Mouse (Mus musculus) E14TG2a.4 (cell line): Measurements from ENCODE around the gene Camk1g.

Experiments used
- CTCF ChIP-seq: conservative IDR thresholded peaks from 2 replicates; pipeline ENCODE4 v1.5.1; 2014; ENCODE audit warnings: low read length
- NANOG ChIP-seq: IDR thresholded peaks from 2 replicates; pipeline ENCODE4 v1.6.1; 2014; ENCODE audit warnings: borderline replicate concordance, low read length, mixed read lengths

DNA sequence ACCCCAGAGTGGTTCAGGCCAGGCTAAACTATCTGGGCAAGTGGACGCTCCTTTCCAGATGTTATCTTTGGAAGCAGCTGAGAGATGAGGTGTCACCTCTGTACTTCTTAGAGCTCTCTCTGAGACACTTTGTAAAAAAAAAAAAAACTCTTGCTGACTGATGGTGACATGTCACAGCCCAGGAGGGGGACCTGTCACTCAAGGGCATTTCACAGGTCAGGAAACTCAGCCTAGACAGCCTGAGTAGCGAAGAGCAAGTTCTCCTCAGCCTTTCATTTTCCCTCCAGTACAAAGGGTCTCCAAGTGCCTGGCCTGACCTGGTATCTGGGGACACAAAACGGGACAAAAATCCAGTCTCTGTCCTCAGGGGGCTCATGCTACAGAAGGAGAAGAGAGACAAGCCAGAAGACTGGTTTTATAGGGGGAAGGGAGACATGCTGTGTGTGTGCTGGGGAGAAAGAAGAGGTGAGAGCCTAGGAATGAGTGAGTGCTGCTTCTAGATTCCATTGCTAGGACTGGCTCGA, 32.2 kb downstream of the Camk1g start:
- TF ChIP-seq CTCF (no peak), NANOG (no peak)
